Mouse (Mus musculus): ENCODE data around the gene Gm48552.

Gene Gm48552

GRCm38 (mm10) chr10:81419111-81419928 is 30.5 kb downstream of the Gm48552 start:
- peak in 1 of 2 experiments; percentile 1 for DNase-seq (ENCODE audit: low spot score in 2 of 2)

- DNase-seq (ENCODE audit: low spot score in 2 of 2) = peak; percentile 6 to 15
These were observed 31.5 kb downstream of the Gm48552 start for GRCm38 (mm10) chr10:81420191-81420767.

- peak; percentile 2 to 6 for DNase-seq (ENCODE audit: low spot score in 2 of 2)
These were observed 32.4 kb downstream of the Gm48552 start for GRCm38 (mm10) chr10:81421041-81421796.

- DNase-seq (ENCODE audit: low spot score in 2 of 2) = peak in 1 of 2 experiments; percentile 3
These were observed 32.9 kb downstream of the Gm48552 start for GRCm38 (mm10) chr10:81421797-81422100.

- DNase-seq (ENCODE audit: low spot score in 2 of 2) = peak; percentile 3 to 8
These were observed 33.4 kb downstream of the Gm48552 start for GRCm38 (mm10) chr10:81422191-81422590.

- peak; percentile 2 to 3 for DNase-seq (ENCODE audit: low spot score in 2 of 2)
These were observed 33.9 kb downstream of the Gm48552 start for GRCm38 (mm10) chr10:81422661-81423217.

- DNase-seq (ENCODE audit: low spot score in 2 of 2) = peak; percentile 2 to 4
These were observed 34.9 kb downstream of the Gm48552 start for GRCm38 (mm10) chr10:81423476-81424245.

GRCm38 (mm10) chr10:81424246-81425051 is 35.6 kb downstream of the Gm48552 start:
- peak; percentile 12 to 17 for DNase-seq (ENCODE audit: low spot score in 2 of 2)

GRCm38 (mm10) chr10:81425236-81425850 is 36.5 kb downstream of the Gm48552 start:
- DNase-seq (ENCODE audit: low spot score in 2 of 2) = peak; percentile 8 to 18

GRCm38 (mm10) chr10:81426081-81426671 is 37.4 kb downstream of the Gm48552 start:
- peak; percentile 8 for DNase-seq (ENCODE audit: low spot score in 2 of 2)

GRCm38 (mm10) chr10:81426897-81427296 is 38.1 kb downstream of the Gm48552 start:
- peak; percentile 31 to 34 for DNase-seq (ENCODE audit: low spot score in 2 of 2)

- peak in 1 of 2 experiments; percentile 3 for DNase-seq (ENCODE audit: low spot score in 2 of 2)
These were observed 38.5 kb downstream of the Gm48552 start for GRCm38 (mm10) chr10:81427327-81427726.

GRCm38 (mm10) chr10:81427804-81428506 is 39.1 kb downstream of the Gm48552 start:
- DNase-seq (ENCODE audit: low spot score in 2 of 2) = peak; percentile 11 to 22

- peak in 1 of 2 experiments; percentile 4 for DNase-seq (ENCODE audit: low spot score in 2 of 2)
These were observed 39.7 kb downstream of the Gm48552 start for GRCm38 (mm10) chr10:81428507-81428870.

GRCm38 (mm10) chr10:81429092-81429491 is 40.3 kb downstream of the Gm48552 start:
- DNase-seq (ENCODE audit: low spot score in 2 of 2) = peak; percentile 9 to 14

GRCm38 (mm10) chr10:81429605-81430061 is 40.8 kb downstream of the Gm48552 start:
- DNase-seq (ENCODE audit: low spot score in 2 of 2) = peak; percentile 66 to 67

GRCm38 (mm10) chr10:81430141-81430830 is 41.5 kb downstream of the Gm48552 start:
- DNase-seq (ENCODE audit: low spot score in 2 of 2) = peak; percentile 56 to 74

GRCm38 (mm10) chr10:81430831-81431525 is 42.2 kb downstream of the Gm48552 start:
- peak; percentile 60 to 64 for DNase-seq (ENCODE audit: low spot score in 2 of 2)

All from frontal cortex, postnatal 14 days (tissue).